Mouse (Mus musculus) kidney, adult 2 months (tissue): ENCODE data around the gene Olfr169.

Experiments used
- CTCF ChIP-seq: fragments of 200-500 bp; conservative IDR thresholded peaks from 2 replicates; pipeline ENCODE4 v1.5.1; 2011; ENCODE audit warnings: low read depth, mild to moderate bottlenecking, control low read depth, low read length, moderate library complexity, mixed read lengths; ENCODE audit not compliant: insufficient read depth, insufficient read length
- POLR2A ChIP-seq: fragments of 200-500 bp; IDR thresholded peaks from one replicate; pipeline ENCODE4 v1.6.1; 2011; ENCODE audit warnings: low read depth, low read length, control low read depth

- no peak for TF ChIP-seq POLR2A
- no peak for TF ChIP-seq CTCF
Measured at GRCm38 (mm10) chr16:19603166-19603565, 31.6 kb upstream of the Olfr169 start.
